Mouse (Mus musculus) kidney, postnatal 0 days (tissue): ENCODE results near the gene Slc10a6. TPM values are rescaled to one million over a fixed set of nuclear protein-coding genes. Genes with fewer than 3 reads are reported as not detected.
A peak's percentile ranks its signal among the peaks of the same experiment; 100 is the strongest.

ENCODE experiments used
- ATAC-seq: fragments of 200-750 bp; cut with Nextera tagmentation; replicated peaks from 2 replicates; pipeline ENCODE4 v1.8.0; 2017; ENCODE audit warnings: low read depth, moderate number of reproducible peaks, moderate TSS enrichment, moderate library complexity; ENCODE audit not compliant: low FRiP score
- DNase-seq: peaks from one replicate; pipeline ENCODE4 v3.0.0-alpha.2; 2016; ENCODE audit warnings: low spot score
- H3K27ac ChIP-seq: fragments of 300-500 bp; sonication (generic); 2 replicates; pipeline ENCODE4 v1.5.1; 2014; ENCODE audit warnings: mild to moderate bottlenecking
- H3K27me3 ChIP-seq: fragments of 300-500 bp; sonication (generic); 2 replicates; pipeline ENCODE4 v1.6.1; 2014; ENCODE audit warnings: low read length, mixed read lengths; ENCODE audit not compliant: insufficient read depth
- H3K36me3 ChIP-seq: fragments of 300-500 bp; sonication (generic); 2 replicates; pipeline ENCODE4 v1.6.1; 2014; ENCODE audit warnings: low read length, mixed read lengths; ENCODE audit not compliant: insufficient read depth
- H3K4me1 ChIP-seq: fragments of 300-500 bp; sonication (generic); replicated peaks from 2 replicates; pipeline ENCODE4 v1.6.1; 2014; ENCODE audit warnings: antibody characterized with exemption, low read length, mixed read lengths; ENCODE audit not compliant: insufficient read depth
- H3K4me2 ChIP-seq: fragments of 300-500 bp; sonication (generic); 2 replicates; pipeline ENCODE4 v1.6.1; 2014; ENCODE audit warnings: mild to moderate bottlenecking, low read length, moderate library complexity, mixed read lengths
- H3K4me3 ChIP-seq: fragments of 300-500 bp; sonication (generic); replicated peaks from 2 replicates; pipeline ENCODE4 v1.5.1; 2014; ENCODE audit warnings: low read depth, low read length
- H3K9ac ChIP-seq: fragments of 300-500 bp; sonication (generic); 2 replicates; pipeline ENCODE4 v1.6.1; 2014; ENCODE audit warnings: low read depth, low read length
- H3K9me3 ChIP-seq: fragments of 300-500 bp; sonication (generic); replicated peaks from 2 replicates; pipeline ENCODE4 v1.6.1; 2016; ENCODE audit warnings: low read length, inconsistent platforms, mixed read lengths
- CTCF ChIP-seq: IDR thresholded peaks from 2 replicates; pipeline ENCODE4 v1.5.1; 2016; ENCODE audit warnings: antibody characterized with exemption, low read depth, mild to moderate bottlenecking, moderate library complexity
- WGBS: fragments of 180-500 bp; shearing (Covaris S2); extraction: QIAGEN DNeasy Blood & Tissue Kit; methylation state at CpG from one replicate; pipeline ENCODE4 v1.1.7; 2014; 5-methylcytosine and 5-hydroxymethylcytosine counted together
- polyA plus RNA-seq: library from polyadenylated mRNA; unstranded; fragments of >200 nt; fragmentation: Nextera tagmentation; extraction: Ambion mirVana; gene quantifications from 2 replicates; pipeline ENCODE4 v1.2.1, GENCODE M21; 2015

Slc10a6 gene
- polyA plus RNA-seq, 1 experiment from 2014 or later = 0.39 TPM

DNA sequence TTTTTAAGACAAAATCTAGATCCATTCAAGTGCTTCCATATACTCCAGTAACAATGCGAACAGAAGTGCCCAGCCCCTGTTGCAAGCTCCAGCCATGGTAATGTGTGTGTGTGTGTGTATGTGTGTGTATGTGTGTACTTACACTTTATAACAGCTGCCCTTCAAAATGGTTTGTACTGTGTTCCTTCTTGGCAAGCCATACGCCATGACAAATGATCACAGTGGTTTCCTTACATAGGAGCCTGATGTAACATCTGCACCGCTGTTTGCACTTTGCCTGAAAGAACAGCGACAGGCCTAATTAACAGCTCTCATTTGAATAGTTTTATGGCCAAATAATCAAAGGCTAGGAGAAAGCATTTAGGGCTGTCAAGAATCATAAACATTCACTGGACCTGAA lies 25.6 kb upstream of the Slc10a6 start:
- Histone ChIP-seq H3K9ac (no peak overlapping the region), H3K27me3 (no peaks in the 10 kb centered on the region), H3K36me3 (no peaks in the 10 kb centered on the region), H3K4me3 (no peak overlapping the region; the same call in 1 of the 2 replicates), H3K27ac (no peak overlapping the region), H3K9me3 (no peaks in the 10 kb centered on the region), H3K4me2 (peak overlapping the region; percentile 99), H3K4me1 (no peaks in the 10 kb centered on the region)
- ATAC-seq (0 out of 2 replicates have a peak, but pooled peaks have one; percentile 4), DNase-seq (peak; percentile 46)
- TF ChIP-seq CTCF = no peak
- WGBS = 41% methylated on average over 4 of the region's 4 CpGs

DNA sequence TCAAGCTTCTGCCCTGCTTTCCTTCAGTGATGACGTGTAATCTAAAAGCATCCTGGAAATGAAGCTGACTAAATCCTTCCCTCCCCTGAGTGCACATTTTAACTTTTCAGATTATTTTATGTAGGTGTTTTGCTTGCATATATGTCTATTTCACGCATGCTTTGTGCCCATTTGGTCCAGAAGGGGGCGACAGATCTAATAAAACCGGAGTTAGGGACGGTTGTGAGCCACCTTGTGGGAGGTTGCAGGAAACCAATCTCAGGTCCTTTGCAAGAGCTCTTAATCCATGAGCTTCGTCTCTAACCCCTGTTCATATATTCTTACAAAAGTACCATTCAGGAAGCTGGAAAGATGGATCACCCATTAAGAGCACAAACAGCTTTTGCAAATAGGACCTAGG lies 25.0 kb upstream of the Slc10a6 start:
- H3K4me3 ChIP-seq = no peak overlapping the region
- no peak overlapping the region for H3K27ac ChIP-seq
- DNase-seq (peak; percentile 79), ATAC-seq (no peak)
- H3K36me3 ChIP-seq = no peaks in the 10 kb centered on the region
- H3K27me3 ChIP-seq = no peaks in the 10 kb centered on the region
- no peak overlapping the region for H3K9ac ChIP-seq
- TF ChIP-seq CTCF = peak; percentile 86
- WGBS = 39% methylated on average over 6 of the region's 6 CpGs
- no peak overlapping the region for H3K4me2 ChIP-seq
- no peaks in the 10 kb centered on the region for H3K9me3 ChIP-seq
- no peaks in the 10 kb centered on the region for H3K4me1 ChIP-seq

DNA sequence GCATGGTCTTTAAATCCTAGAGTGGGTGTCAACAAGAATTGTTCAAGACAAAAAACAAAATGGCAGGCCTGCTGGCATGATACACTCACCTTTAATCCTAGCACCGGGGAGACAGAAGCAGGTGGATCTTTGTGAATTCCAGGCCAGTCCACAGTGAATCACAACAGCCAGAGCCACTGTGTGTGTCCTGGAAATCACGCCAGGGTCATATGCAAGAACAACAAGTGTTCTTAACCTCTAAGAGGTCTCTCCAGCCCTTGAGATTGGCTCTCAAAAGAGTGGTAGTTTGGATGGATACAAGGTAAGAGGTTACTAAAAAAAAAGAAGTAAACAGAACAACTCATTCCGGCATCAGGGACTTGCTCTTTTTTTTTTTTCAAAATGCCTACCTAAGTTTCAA lies 18.1 kb upstream of the Slc10a6 start:
- no peak for TF ChIP-seq CTCF
- no peaks in the 10 kb centered on the region for H3K27me3 ChIP-seq
- no peak overlapping the region for H3K27ac ChIP-seq
- H3K4me3 ChIP-seq = no peak overlapping the region
- no peaks in the 10 kb centered on the region for H3K9me3 ChIP-seq
- ATAC-seq = no peak
- WGBS = 81% methylated on average over 3 of the region's 3 CpGs
- DNase-seq = no peak
- no peak overlapping the region for H3K9ac ChIP-seq
- H3K4me2 ChIP-seq = no peak overlapping the region
- H3K4me1 ChIP-seq = no peaks in the 10 kb centered on the region
- no peaks in the 10 kb centered on the region for H3K36me3 ChIP-seq

DNA sequence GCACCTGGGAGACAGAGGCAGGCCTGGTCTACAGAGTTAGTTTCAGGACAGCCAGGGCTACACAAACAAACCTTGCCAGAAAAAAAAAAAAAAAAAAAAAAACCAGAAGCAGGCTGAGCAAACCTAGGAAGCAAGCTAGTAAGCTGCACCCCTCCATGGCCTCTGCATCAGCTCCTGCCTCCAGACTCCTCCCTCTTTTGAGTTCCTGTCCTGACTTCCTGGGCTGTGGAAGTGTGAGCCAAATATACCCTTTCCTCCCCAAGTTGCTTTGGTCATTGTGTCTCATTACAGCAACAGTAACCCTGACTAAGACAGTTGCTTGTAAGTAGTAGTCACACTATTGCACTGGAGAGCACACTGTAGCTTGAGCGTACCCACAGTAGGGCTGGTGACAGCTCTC lies 15.0 kb upstream of the Slc10a6 start:
- Histone ChIP-seq H3K27ac (no peak overlapping the region), H3K9ac (no peak overlapping the region), H3K27me3 (no peaks in the 10 kb centered on the region), H3K4me3 (no peak overlapping the region), H3K4me2 (no peak overlapping the region), H3K36me3 (no peaks in the 10 kb centered on the region), H3K4me1 (no peaks in the 10 kb centered on the region), H3K9me3 (no peaks in the 10 kb centered on the region)
- no peak for TF ChIP-seq CTCF
- WGBS = 97% methylated on average over 1 of the region's 1 CpGs
- ATAC-seq (no peak), DNase-seq (peak; percentile 45)

DNA sequence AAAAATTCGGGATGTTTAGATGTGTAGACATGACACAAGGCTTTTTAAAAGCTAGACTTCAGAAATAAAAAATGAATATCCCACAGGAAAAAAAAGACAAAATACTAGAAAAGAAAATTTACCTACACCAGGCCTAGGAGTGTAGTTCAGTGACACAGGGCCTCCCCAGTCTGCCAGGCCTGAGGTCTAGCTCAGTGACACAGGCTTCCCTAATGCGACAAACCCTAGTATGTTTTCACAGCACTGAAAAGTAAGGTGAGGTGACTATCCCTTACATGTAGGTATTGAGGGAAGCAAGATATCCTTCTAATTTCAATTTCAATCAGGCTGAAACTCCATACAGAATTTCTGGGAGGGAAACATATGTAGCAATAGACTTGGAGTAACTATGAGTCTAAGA lies 8.0 kb upstream of the Slc10a6 start:
- no peak overlapping the region for H3K4me3 ChIP-seq
- DNase-seq (no peak), ATAC-seq (no peak)
- no peaks in the 10 kb centered on the region for H3K9me3 ChIP-seq
- H3K36me3 ChIP-seq = no peaks in the 10 kb centered on the region
- H3K9ac ChIP-seq = no peak overlapping the region
- no peaks in the 10 kb centered on the region for H3K4me1 ChIP-seq
- no peaks in the 10 kb centered on the region for H3K27me3 ChIP-seq
- 87% methylated on average over 2 of the region's 2 CpGs for WGBS
- no peak overlapping the region for H3K4me2 ChIP-seq
- TF ChIP-seq CTCF = no peak
- no peak overlapping the region for H3K27ac ChIP-seq

DNA sequence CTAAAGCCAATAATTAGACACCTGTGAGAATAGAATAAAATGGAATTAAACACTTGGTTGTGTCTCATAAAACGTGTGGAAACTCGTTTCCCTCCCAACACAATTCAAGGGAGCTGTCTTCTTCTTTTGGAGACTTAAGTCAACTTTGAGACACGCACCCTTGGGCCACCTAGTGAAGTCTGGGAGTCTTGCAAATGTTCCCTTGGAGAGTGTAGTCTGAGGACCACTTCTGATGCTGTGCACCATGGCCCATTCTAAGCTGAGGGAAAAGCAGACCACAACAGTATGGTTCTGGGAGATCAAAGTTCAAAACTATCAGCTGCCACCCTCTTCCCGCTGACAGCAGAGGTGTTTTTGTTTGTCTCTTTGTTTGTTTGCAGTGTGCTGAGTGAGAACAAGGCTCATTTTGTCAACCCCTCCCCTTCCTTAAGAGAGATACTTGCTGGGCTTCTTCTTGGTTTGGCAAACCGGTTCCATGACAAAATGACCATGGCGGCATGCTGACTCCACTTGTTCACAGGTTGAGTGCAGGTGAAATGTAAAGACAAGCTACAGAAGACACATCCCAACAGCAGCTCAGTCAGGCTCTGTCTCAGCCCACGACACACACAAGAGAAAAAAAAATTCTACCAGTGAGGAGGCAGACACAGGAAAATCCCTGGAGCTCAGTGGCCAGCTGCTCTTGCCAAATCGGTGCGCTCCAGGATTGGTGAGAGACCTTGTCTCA lies 814 bp upstream of the Slc10a6 start:
- Histone ChIP-seq H3K4me1 (no peaks in the 10 kb centered on the region), H3K4me2 (no peak overlapping the region), H3K36me3 (no peaks in the 10 kb centered on the region), H3K4me3 (no peak overlapping the region), H3K9me3 (no peaks in the 10 kb centered on the region), H3K9ac (no peak overlapping the region), H3K27me3 (no peaks in the 10 kb centered on the region), H3K27ac (0 out of 2 replicates have a peak overlapping the region, but pooled peaks have one; percentile 25)
- TF ChIP-seq CTCF = no peak
- DNase-seq = no peak
- no peak for ATAC-seq
- 75% methylated on average over 9 of the region's 9 CpGs for WGBS

DNA sequence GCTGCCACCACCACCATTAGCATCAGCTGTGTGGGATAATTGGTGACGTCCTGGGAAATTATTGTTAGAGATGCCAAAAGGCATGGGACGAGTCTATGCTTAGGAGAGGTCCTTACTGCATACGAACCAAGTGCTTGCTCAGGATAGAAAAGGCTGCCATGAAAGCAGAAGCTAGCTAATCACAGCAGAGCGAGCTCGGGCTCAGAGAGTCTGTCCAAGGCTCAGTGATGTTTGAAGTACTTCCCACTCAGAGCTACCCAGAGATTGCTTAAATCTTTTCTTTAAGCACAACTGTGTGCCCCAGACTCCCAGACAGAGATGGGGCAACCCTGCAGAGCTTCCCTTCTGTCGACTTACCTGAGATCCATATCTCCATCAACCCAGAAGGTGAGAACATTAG lies 704 bp downstream of the Slc10a6 start:
- H3K4me2 ChIP-seq = no peak overlapping the region
- no peaks in the 10 kb centered on the region for H3K27me3 ChIP-seq
- no peaks in the 10 kb centered on the region for H3K4me1 ChIP-seq
- DNase-seq = no peak
- WGBS = 78% methylated on average over 6 of the region's 6 CpGs
- no peaks in the 10 kb centered on the region for H3K36me3 ChIP-seq
- H3K9me3 ChIP-seq = no peaks in the 10 kb centered on the region
- H3K4me3 ChIP-seq = no peak overlapping the region
- no peak for ATAC-seq
- H3K27ac ChIP-seq = no peak overlapping the region
- no peak for TF ChIP-seq CTCF
- H3K9ac ChIP-seq = no peak overlapping the region
